Mouse (Mus musculus) MEL (cell line): ENCODE results near the gene Vwa8.

Source experiments
- BHLHE40 ChIP-seq: IDR thresholded peaks from 2 replicates; pipeline ENCODE4 v1.6.1; 2012; ENCODE audit warnings: low read depth, mild to moderate bottlenecking, inconsistent platforms, low read length, improper control_type of control experiment, borderline replicate concordance
- CHD1 ChIP-seq: IDR thresholded peaks from 2 replicates; pipeline ENCODE4 v1.6.1; 2012; ENCODE audit warnings: low read depth, mild to moderate bottlenecking, inconsistent platforms, low read length, improper control_type of control experiment
- CTCF ChIP-seq, 3 experiments: IDR thresholded peaks in 2 of 3; conservative IDR thresholded peaks in 1 of 3; 2 replicates each; pipeline ENCODE4 v1.5.1; 2011 to 2012; ENCODE audit warnings: low read length in 3 of 3, low read depth in 2 of 3, mild to moderate bottlenecking in 2 of 3, improper control_type of control experiment in 1 of 3, inconsistent platforms in 1 of 3, mixed read lengths in 1 of 3, moderate library complexity in 1 of 3; ENCODE audit not compliant: control insufficient read depth in 1 of 3, insufficient read depth in 1 of 3, poor library complexity in 1 of 3, severe bottlenecking in 1 of 3
- HCFC1 ChIP-seq: IDR thresholded peaks from 2 replicates; pipeline ENCODE4 v1.6.1; 2012; ENCODE audit warnings: low read depth, mild to moderate bottlenecking, inconsistent platforms, low read length, improper control_type of control experiment, moderate library complexity
- MAFK ChIP-seq: IDR thresholded peaks from 2 replicates; pipeline ENCODE4 v1.6.1; 2011; ENCODE audit warnings: low read depth, mild to moderate bottlenecking, low read length, improper control_type of control experiment, borderline replicate concordance
- POLR2A ChIP-seq, 2 experiments: IDR thresholded peaks; 2 replicates each; pipeline ENCODE4 v1.6.1; 2011 to 2012; ENCODE audit warnings: low read length in 2 of 2, mild to moderate bottlenecking in 2 of 2, control low read depth in 1 of 2, improper control_type of control experiment in 1 of 2, low read depth in 1 of 2, moderate library complexity in 1 of 2; ENCODE audit not compliant: control insufficient read depth in 1 of 2, insufficient read depth in 1 of 2, poor library complexity in 1 of 2
- SIN3A ChIP-seq: IDR thresholded peaks from 2 replicates; pipeline ENCODE4 v1.6.1; 2012; ENCODE audit warnings: low read length, improper control_type of control experiment, inconsistent platforms
- TAL1 ChIP-seq: IDR thresholded peaks from 2 replicates; pipeline ENCODE4 v1.6.1; 2012; ENCODE audit warnings: mild to moderate bottlenecking, inconsistent platforms, low read length, moderate library complexity, mixed read lengths
- TBP ChIP-seq: IDR thresholded peaks from 2 replicates; pipeline ENCODE4 v1.8.0; 2011; ENCODE audit warnings: low read depth, low read length, improper control_type of control experiment
- TCF12 ChIP-seq: IDR thresholded peaks from 2 replicates; pipeline ENCODE4 v1.6.1; 2014; ENCODE audit warnings: low read depth, mild to moderate bottlenecking, inconsistent platforms, low read length, improper control_type of control experiment, moderate library complexity
- ZMIZ1 ChIP-seq: IDR thresholded peaks from 2 replicates; pipeline ENCODE4 v1.6.1; 2012; ENCODE audit warnings: low read depth, mild to moderate bottlenecking, inconsistent platforms, low read length, improper control_type of control experiment, moderate library complexity

GRCm38 (mm10) chr14:78880879-78881278 lies 32.0 kb downstream of the Vwa8 start:
- no peak for TF ChIP-seq MAFK
- TF ChIP-seq CHD1, result no peak
- no peak for TF ChIP-seq TCF12
- TF ChIP-seq CTCF (IDR thresholded peaks at IDR 0.05 in 2 of 3, conservative IDR thresholded peaks at IDR 0.05 in 1 of 3; ENCODE audit: control insufficient read depth in 1 of 3, insufficient read depth in 1 of 3, low read depth in 2 of 3, low read length in 3 of 3, poor library complexity in 1 of 3, severe bottlenecking in 1 of 3), result no peak
- TF ChIP-seq HCFC1, result no peak
- no peak for TF ChIP-seq POLR2A (IDR thresholded peaks at IDR 0.05; ENCODE audit: control insufficient read depth in 1 of 2, insufficient read depth in 1 of 2, low read depth in 1 of 2, low read length in 2 of 2, poor library complexity in 1 of 2)
- TF ChIP-seq SIN3A, result no peak
- TF ChIP-seq TBP, result no peak
- no peak for TF ChIP-seq TAL1
- TF ChIP-seq ZMIZ1, result no peak
- no peak for TF ChIP-seq BHLHE40
